Mouse (Mus musculus): Measurements from ENCODE around the gene Gm21776. TPM values are rescaled to one million over a fixed set of nuclear protein-coding genes. Genes with fewer than 3 reads are reported as not detected.

Gm21776 gene
- polyA plus RNA-seq (2012; rRNA removed) = not detected in 2 replicates

DNA sequence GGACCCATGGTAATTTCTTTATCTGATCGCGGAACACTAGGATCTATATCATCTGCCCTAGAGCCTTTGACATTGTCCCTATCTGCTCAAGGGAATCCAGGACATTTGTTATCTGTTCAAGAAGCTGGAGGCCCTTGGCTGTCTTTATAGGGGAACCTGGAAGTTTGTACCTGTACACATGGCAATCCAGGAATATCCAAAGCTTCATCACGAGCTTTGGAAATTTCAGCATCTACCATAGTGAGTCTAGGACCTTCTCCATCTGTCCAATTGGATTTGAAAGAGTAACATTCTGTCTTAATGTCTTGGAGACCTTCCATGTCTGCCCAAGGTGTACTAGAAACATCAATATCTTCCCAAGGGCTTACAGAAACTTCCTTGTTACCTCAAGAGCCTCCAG, at the start of gene Gm21776:
Gene Gm21776 (plus strand): TSS at position 301 of the 400 bp plus-strand sequence.

Measured in stomach, adult 2 months (tissue).